Mouse (Mus musculus) spleen, adult 2 months (tissue): ENCODE measurements around the gene Vwc2. TPM values are rescaled to one million over a fixed set of nuclear protein-coding genes. Genes with fewer than 3 reads are reported as not detected.

Experiments
- DNase-seq, 2 experiments: peaks; one replicate each; pipeline versions ENCODE4 v3.0.0 to v3.0.0-alpha.2; 2012 to 2021; ENCODE audit warnings: low spot score in 2 of 2, low read depth in 1 of 2
- H3K27ac ChIP-seq: fragments of 200-500 bp; 2 replicates; pipeline ENCODE4 v1.5.1; 2012; ENCODE audit warnings: low read length, inconsistent platforms; ENCODE audit not compliant: insufficient read depth
- H3K27me3 ChIP-seq: fragments of 200-500 bp; 2 replicates; pipeline ENCODE4 v1.6.1; 2012; ENCODE audit warnings: mild to moderate bottlenecking, moderate library complexity, low read length, inconsistent platforms; ENCODE audit not compliant: control insufficient read depth, insufficient read depth
- H3K36me3 ChIP-seq: fragments of 200-500 bp; 2 replicates; pipeline ENCODE4 v1.6.1; 2012; ENCODE audit warnings: mild to moderate bottlenecking, low read length, inconsistent platforms; ENCODE audit not compliant: control insufficient read depth, insufficient read depth
- H3K4me1 ChIP-seq: fragments of 200-500 bp; 2 replicates; pipeline ENCODE4 v1.6.1; 2011; ENCODE audit warnings: inconsistent platforms; ENCODE audit not compliant: control insufficient read depth, insufficient read depth, insufficient read length
- H3K4me3 ChIP-seq: fragments of 200-500 bp; 2 replicates; pipeline ENCODE4 v1.5.1; 2011; ENCODE audit warnings: mild to moderate bottlenecking, inconsistent platforms; ENCODE audit not compliant: insufficient read depth, insufficient read length; ENCODE audit errors: extremely low read depth
- CTCF ChIP-seq: fragments of 200-500 bp; IDR thresholded peaks from 2 replicates; pipeline ENCODE4 v1.5.1; 2011; ENCODE audit warnings: mild to moderate bottlenecking, inconsistent platforms; ENCODE audit not compliant: insufficient read depth, insufficient read length, insufficient replicate concordance; ENCODE audit errors: extremely low read depth
- POLR2A ChIP-seq: fragments of 200-500 bp; IDR thresholded peaks from 2 replicates; pipeline ENCODE4 v1.6.1; 2011; ENCODE audit warnings: low read depth, low read length, inconsistent platforms
- WGBS: fragments of 180-500 bp; shearing (Covaris S2); methylation state at CpG from one replicate; pipeline ENCODE4 v1.1.7; 2018; 5-methylcytosine and 5-hydroxymethylcytosine counted together
- polyA plus RNA-seq: library from polyadenylated mRNA; depleted of rRNA; stranded (reverse); fragments of >200 nt; gene quantifications from 2 replicates; pipeline ENCODE4 v1.2.3, GENCODE M21; 2012

Vwc2 gene
- polyA plus RNA-seq, 1 experiment, result 0.33 TPM

DNA sequence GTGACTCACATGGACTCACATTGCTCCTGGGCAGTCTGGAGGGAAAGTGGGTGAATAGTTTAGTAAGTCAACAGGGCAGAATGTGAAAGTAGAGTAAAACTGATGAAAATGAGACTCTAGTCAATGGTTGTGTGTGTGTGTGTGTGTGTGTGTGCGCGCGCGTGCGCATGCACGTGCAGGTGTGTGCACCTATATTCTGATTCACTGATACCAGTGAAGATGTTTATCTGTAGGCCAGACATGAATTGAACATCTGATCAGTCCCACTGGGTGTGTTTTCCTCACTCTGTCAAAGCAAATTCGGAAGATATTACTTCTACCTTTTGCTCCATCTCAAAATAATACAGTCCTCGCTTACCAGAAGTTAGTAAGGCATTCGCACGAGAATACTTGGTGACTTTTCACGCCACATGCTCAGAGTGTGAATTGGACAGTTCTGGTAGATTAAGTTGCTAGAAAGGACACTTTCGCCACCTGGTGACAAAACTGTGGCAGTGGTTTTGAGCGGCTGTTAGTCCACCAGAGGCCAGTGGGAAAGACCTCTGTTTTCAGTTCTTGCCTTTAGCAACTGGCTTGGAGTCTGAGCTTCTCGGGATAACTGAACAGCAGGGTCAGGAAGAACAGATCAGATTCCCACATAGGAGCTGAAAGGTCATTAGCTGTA, 17.5 kb downstream of the Vwc2 start:
- DNase-seq, result no peak
- no peaks in the 10 kb centered on the region for H3K36me3 ChIP-seq
- 56% methylated on average over 14 of the region's 14 CpGs for WGBS
- no peak overlapping the region for H3K27ac ChIP-seq
- no peaks in the 10 kb centered on the region for H3K27me3 ChIP-seq
- no peak overlapping the region for H3K4me3 ChIP-seq
- no peaks in the 10 kb centered on the region for H3K4me1 ChIP-seq
- no peak for TF ChIP-seq CTCF
- no peak for TF ChIP-seq POLR2A

- H3K4me3 ChIP-seq, result no peak overlapping the region
- TF ChIP-seq POLR2A (no peak), CTCF (no peak)
Observed at GRCm38 (mm10) chr11:11140622-11141021, 26.6 kb downstream of the Vwc2 start.

DNA sequence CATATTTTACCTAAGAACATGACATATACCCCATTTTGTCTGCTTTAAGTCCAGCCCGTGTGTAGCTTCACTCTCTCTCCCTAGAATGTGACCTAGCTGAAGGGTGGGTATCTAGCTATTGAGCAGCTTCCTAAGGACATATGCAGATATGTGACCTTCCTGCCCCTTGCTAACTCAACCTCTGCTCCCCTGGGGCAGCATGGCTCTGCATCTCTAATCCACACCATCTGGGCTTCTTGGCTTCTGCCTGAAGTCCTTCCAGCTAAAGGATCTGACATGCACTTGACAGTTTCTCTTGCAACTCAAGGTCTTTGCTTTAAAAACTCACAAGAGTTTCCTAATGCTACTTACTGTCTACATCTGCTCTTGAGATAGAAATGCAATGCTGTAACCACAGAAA, 38.7 kb downstream of the Vwc2 start:
- WGBS, result 67% methylated on average over 1 of the region's 1 CpGs
- TF ChIP-seq POLR2A (no peak), CTCF (no peak)
- no peaks in the 10 kb centered on the region for H3K36me3 ChIP-seq

More at GRCm38 (mm10) chr11:11140622-11141021, 26.6 kb downstream of the Vwc2 start:
- no peak for DNase-seq
- Histone ChIP-seq H3K27ac (no peak overlapping the region), H3K4me1 (no peaks in the 10 kb centered on the region), H3K36me3 (no peaks in the 10 kb centered on the region), H3K27me3 (no peaks in the 10 kb centered on the region)

DNA sequence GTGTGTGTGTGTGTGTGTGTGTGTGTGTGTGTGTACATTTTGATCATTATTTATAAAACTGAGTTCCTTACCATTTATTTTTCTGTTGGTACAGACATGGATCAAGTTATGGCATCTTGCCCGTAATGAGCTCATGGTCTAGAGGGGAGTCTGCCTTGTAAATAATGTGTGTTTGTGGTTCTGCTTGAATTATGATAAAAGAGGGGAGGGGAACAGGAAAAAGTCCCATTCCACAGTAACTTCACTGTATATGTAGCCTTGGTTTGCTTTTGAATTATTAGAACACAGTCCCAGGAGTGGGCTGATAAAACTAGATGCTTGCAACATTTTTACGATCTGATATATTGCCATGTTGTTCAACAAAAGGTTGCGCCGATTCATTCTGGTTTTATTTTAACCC, 57.4 kb downstream of the Vwc2 start:
- Histone ChIP-seq H3K27me3 (no peaks in the 10 kb centered on the region), H3K4me3 (no peak overlapping the region), H3K4me1 (no peaks in the 10 kb centered on the region), H3K36me3 (no peaks in the 10 kb centered on the region), H3K27ac (no peak overlapping the region)
- no peak for TF ChIP-seq POLR2A
- TF ChIP-seq CTCF, result no peak
- 93% methylated on average over 4 of the region's 4 CpGs for WGBS
- DNase-seq, result no peak

More for the DNA sequence above, 38.7 kb downstream of the Vwc2 start:
- no peaks in the 10 kb centered on the region for H3K4me1 ChIP-seq
- H3K27me3 ChIP-seq, result no peaks in the 10 kb centered on the region
- DNase-seq, result no peak
- no peak overlapping the region for H3K27ac ChIP-seq
- H3K4me3 ChIP-seq, result no peak overlapping the region

DNA sequence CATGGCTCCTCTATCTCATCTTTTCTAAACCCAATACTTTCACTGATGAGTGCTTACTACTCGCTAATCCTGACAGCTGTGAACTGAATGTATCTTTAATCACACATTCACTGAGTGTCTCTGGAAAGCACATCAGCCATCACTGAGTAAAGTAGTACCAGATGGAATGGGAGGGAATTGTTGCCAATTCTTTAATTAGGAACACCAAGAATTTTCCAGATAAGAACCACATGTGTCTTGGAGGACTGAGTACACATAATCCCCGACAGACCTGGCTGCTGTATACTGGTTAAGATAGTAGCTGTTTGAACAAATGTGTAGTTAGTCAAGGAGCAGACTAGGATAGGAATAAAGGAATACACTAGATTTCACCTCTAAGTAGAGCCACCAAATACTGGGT, 61.2 kb downstream of the Vwc2 start:
- Histone ChIP-seq H3K4me1 (no peaks in the 10 kb centered on the region), H3K36me3 (no peaks in the 10 kb centered on the region), H3K4me3 (no peak overlapping the region), H3K27ac (no peak overlapping the region), H3K27me3 (no peaks in the 10 kb centered on the region)
- no peak for TF ChIP-seq CTCF
- no peak for TF ChIP-seq POLR2A
- no peak for DNase-seq
- 83% methylated on average over 2 of the region's 2 CpGs for WGBS

GRCm38 (mm10) chr11:11182705-11183104, 68.7 kb downstream of the Vwc2 start:
- TF ChIP-seq POLR2A, result no peak
- no peak for TF ChIP-seq CTCF

DNA sequence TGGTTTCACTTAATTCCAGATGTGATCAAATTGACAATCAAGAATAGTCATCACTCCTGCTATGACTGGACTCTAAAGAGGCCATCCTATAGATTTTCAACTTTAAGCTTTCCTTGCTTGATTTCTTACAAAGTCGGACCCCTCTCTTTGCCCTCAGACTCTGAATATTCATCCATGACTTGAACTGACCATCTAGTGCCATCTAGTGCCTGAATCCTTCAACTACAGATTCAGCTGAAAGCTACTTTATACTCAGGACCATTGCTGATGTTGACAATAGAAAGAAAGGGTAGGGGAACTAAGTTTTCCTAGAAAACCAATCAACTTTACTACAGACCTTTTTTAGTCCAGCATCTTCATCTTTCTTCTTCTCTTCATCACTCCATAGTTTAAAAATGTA, 109.1 kb downstream of the Vwc2 start:
- H3K4me3 ChIP-seq, result no peak overlapping the region
- no peaks in the 10 kb centered on the region for H3K36me3 ChIP-seq
- no peak overlapping the region for H3K27ac ChIP-seq
- no peaks in the 10 kb centered on the region for H3K4me1 ChIP-seq
- 16% methylated on average over 1 of the region's 1 CpGs for WGBS
- no peak for DNase-seq
- no peak for TF ChIP-seq POLR2A
- no peak for TF ChIP-seq CTCF
- no peaks in the 10 kb centered on the region for H3K27me3 ChIP-seq

More at GRCm38 (mm10) chr11:11182705-11183104, 68.7 kb downstream of the Vwc2 start:
- no peaks in the 10 kb centered on the region for H3K27me3 ChIP-seq
- DNase-seq, result no peak
- H3K36me3 ChIP-seq, result no peaks in the 10 kb centered on the region
- no peak overlapping the region for H3K27ac ChIP-seq
- no peaks in the 10 kb centered on the region for H3K4me1 ChIP-seq
- H3K4me3 ChIP-seq, result no peak overlapping the region
- WGBS, result 81% methylated on average over 2 of the region's 2 CpGs
